ENCODE assay signal across 11 mouse cellular contexts in the genomic region with DNA sequence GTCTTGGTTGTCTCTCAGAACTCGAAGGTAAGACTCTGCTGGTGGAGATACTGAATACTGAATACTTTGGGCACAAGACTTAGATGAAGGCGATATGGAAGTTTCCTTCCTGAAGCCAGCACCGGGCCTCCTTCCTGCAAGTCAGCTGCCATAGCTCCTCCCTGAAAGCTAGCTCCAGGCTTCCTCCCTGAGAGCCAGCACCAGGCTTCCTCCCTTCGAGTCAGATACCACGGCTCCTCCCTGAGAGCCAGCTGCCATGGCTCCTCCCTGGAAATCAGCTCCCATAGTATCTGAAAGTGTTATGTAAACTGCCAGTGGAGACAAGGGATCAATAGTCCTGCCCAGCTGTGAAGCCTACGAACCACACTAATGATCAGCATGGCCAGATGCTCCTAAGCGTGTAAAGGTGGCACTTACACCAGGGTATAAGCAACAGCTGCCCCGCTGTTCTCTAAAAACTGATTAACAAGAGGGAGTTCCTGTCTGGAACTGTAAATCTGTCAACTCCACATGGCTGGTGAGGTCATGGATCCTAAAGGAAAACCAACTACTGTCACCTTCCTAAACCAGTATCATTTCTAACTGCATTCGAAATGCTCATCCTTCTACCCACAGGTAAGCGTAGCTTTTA.
DNase-seq lines count a peak whose midpoint lies in the region; ATAC-seq lines count a peak whose summit lies in the region.
"Had no signal": no experiment of that assay in that cellular context is flagged by ENCODE, and none has a peak within 500 bp of the region (broad histone marks: within the 10 kb centered on the region; RNA-seq: fewer than 3 reads in every experiment).

No protein-coding gene starts in this region.

- H3K4me3 ChIP-seq in liver, embryonic 16.5 days (ENCODE audit: low read depth, low read length): no peak overlapping the region
- no peak overlapping the region for H3K4me3 ChIP-seq in forebrain, embryonic 16.5 days (replicated peaks; ENCODE audit: low read length)
- H3K4me3 ChIP-seq: hindbrain, embryonic 12.5 days; megakaryocyte, embryonic 14.5 days had no signal

- no peaks in the 10 kb centered on the region for H3K9me3 ChIP-seq in liver, embryonic 16.5 days (replicated peaks; ENCODE audit: control insufficient read depth, low read length)
- H3K9me3 ChIP-seq in forebrain, embryonic 16.5 days (ENCODE audit: control insufficient read depth, low read length): no peaks in the 10 kb centered on the region
- H3K9me3 ChIP-seq: hindbrain, embryonic 12.5 days had no signal

- no peaks in the 10 kb centered on the region for H3K36me3 ChIP-seq in liver, embryonic 16.5 days (ENCODE audit: control insufficient read depth, insufficient read depth)
- no peaks in the 10 kb centered on the region for H3K36me3 ChIP-seq in forebrain, embryonic 16.5 days (ENCODE audit: control insufficient read depth, insufficient read depth)
- H3K36me3 ChIP-seq: hindbrain, embryonic 12.5 days had no signal

- no peaks in the 10 kb centered on the region for H3K27me3 ChIP-seq in liver, embryonic 16.5 days (ENCODE audit: control insufficient read depth, insufficient read depth, low read depth, low read length)
- H3K27me3 ChIP-seq in forebrain, embryonic 16.5 days (replicated peaks; ENCODE audit: control insufficient read depth, insufficient read depth, low read length): no peaks in the 10 kb centered on the region
- H3K27me3 ChIP-seq: hindbrain, embryonic 12.5 days; megakaryocyte, embryonic 14.5 days had no signal

- DNase-seq in adrenal gland, postnatal 14 days: peak; percentile 5
- no peak for DNase-seq in adrenal gland, postnatal 10 days
- peak; percentile 47 for DNase-seq in embryo, embryonic 11 days
- peak; percentile 26 for DNase-seq in kidney, adult 9 months
- DNase-seq in adrenal gland, postnatal 4 days (ENCODE audit: low spot score in 2 of 2): no peak
- no peak for DNase-seq in thymus, postnatal 0 days (ENCODE audit: low spot score)
- DNase-seq: forebrain, postnatal 0 days had no signal

- no peak overlapping the region for H3K27ac ChIP-seq in liver, embryonic 16.5 days (ENCODE audit: low read length)
- H3K27ac ChIP-seq in forebrain, embryonic 16.5 days (ENCODE audit: low read length): no peak overlapping the region
- H3K27ac ChIP-seq: hindbrain, embryonic 12.5 days had no signal

- no peaks in the 10 kb centered on the region for H3K4me1 ChIP-seq in liver, embryonic 16.5 days (ENCODE audit: control insufficient read depth, low read depth, low read length)
- no peaks in the 10 kb centered on the region for H3K4me1 ChIP-seq in forebrain, embryonic 16.5 days (replicated peaks; ENCODE audit: control insufficient read depth, insufficient read depth, low read length)
- H3K4me1 ChIP-seq: megakaryocyte, embryonic 14.5 days had no signal

- ATAC-seq in liver, embryonic 16.5 days (ENCODE audit: low read depth): peak; percentile 21; the same call in 1 of the 2 replicates
- no peak for ATAC-seq in forebrain, embryonic 16.5 days
- ATAC-seq: forebrain, postnatal 0 days had no signal

- 36% methylated on average over 10 of the region's 10 CpGs for WGBS in liver, embryonic 16.5 days (ENCODE audit: insufficient replicate concordance)
- WGBS in forebrain, embryonic 16.5 days: 71% methylated on average over 10 of the region's 10 CpGs

- H3K4me2 ChIP-seq in liver, embryonic 16.5 days (ENCODE audit: low read depth, low read length): no peak overlapping the region
- H3K4me2 ChIP-seq in forebrain, embryonic 16.5 days (ENCODE audit: low read length): no peak overlapping the region
- H3K4me2 ChIP-seq: hindbrain, embryonic 12.5 days had no signal

- no peak overlapping the region for H3K9ac ChIP-seq in liver, embryonic 16.5 days (ENCODE audit: low read depth, low read length)
- no peak overlapping the region for H3K9ac ChIP-seq in forebrain, embryonic 16.5 days (replicated peaks; ENCODE audit: low read depth, low read length)
- H3K9ac ChIP-seq: forebrain, postnatal 0 days; hindbrain, embryonic 12.5 days had no signal

Comparison
In these comparisons a context has a peak if more than half of its experiments do, and no peak if none do; other contexts are left out.
1. DNase-seq: peak in adrenal gland, postnatal 14 days (single experiment), embryo, embryonic 11 days (single experiment) and kidney, adult 9 months (single experiment); none in adrenal gland, postnatal 10 days (single experiment), adrenal gland, postnatal 4 days (0 of 2) and thymus, postnatal 0 days (single experiment).